Comparison of ENCODE assay signal across 18 mouse cellular contexts in genomic region chr4:141578833-141579232, GRCm38 (mm10). TPM values are rescaled to one million over a fixed set of nuclear protein-coding genes. Genes with fewer than 3 reads are reported as not detected.
DNase-seq lines count a peak whose midpoint lies in the region; ATAC-seq and TF ChIP-seq lines count a peak whose summit lies in the region.
"Had no signal": no experiment of that assay in that cellular context is flagged by ENCODE, and none has a peak within 500 bp of the region (broad histone marks: within the 10 kb centered on the region; RNA-seq: fewer than 3 reads in every experiment).

No protein-coding gene starts in this region.

- DNase-seq in heart, adult 2 months = no peak
- peak; percentile 21 for DNase-seq in MEL-GATA-1-ER (ENCODE audit: extremely low read depth, low read depth)
- no peak for DNase-seq in liver, embryonic 11.5 days (ENCODE audit: low spot score)
- DNase-seq in midbrain, postnatal 0 days (ENCODE audit: low spot score) = no peak
- DNase-seq in right cerebral cortex, postnatal 36 days (ENCODE audit: low spot score in 2 of 2) = no peak
- DNase-seq: cerebellum, adult 11 months; gastrocnemius, postnatal 14 days; kidney, adult 9 months; right cerebral cortex, postnatal 14 days; thymus, postnatal 14 days had no signal

- H3K4me2 ChIP-seq in heart, embryonic 11.5 days = no peak overlapping the region
- no peak overlapping the region for H3K4me2 ChIP-seq in liver, embryonic 11.5 days
- H3K4me2 ChIP-seq in stomach, embryonic 14.5 days (replicated peaks; ENCODE audit: low read depth, low read length) = no peak overlapping the region
- H3K4me2 ChIP-seq in midbrain, postnatal 0 days (ENCODE audit: low read depth, low read length, poor library complexity, severe bottlenecking) = no peak overlapping the region
- no peak overlapping the region for H3K4me2 ChIP-seq in hindbrain, embryonic 12.5 days (replicated peaks)
- H3K4me2 ChIP-seq: hindbrain, embryonic 15.5 days; limb, embryonic 15.5 days had no signal

- H3K9ac ChIP-seq in heart, embryonic 11.5 days (ENCODE audit: low read depth, low read length) = no peak overlapping the region
- no peak overlapping the region for H3K9ac ChIP-seq in heart, adult 2 months (ENCODE audit: low read depth, low read length)
- no peak overlapping the region for H3K9ac ChIP-seq in liver, embryonic 11.5 days (ENCODE audit: low read depth, low read length)
- H3K9ac ChIP-seq in stomach, embryonic 14.5 days (replicated peaks; ENCODE audit: low read depth, low read length) = no peak overlapping the region
- H3K9ac ChIP-seq in midbrain, postnatal 0 days (replicated peaks; ENCODE audit: low read length, poor library complexity, severe bottlenecking) = no peak overlapping the region
- no peak overlapping the region for H3K9ac ChIP-seq in hindbrain, embryonic 12.5 days
- H3K9ac ChIP-seq: hindbrain, embryonic 15.5 days; limb, embryonic 15.5 days had no signal

- 0 out of 2 replicates have a peak overlapping the region, but pooled peaks have one; percentile 35 for H3K27ac ChIP-seq in heart, embryonic 11.5 days (ENCODE audit: low read depth, low read length)
- H3K27ac ChIP-seq in heart, adult 2 months = no peak overlapping the region
- no peak overlapping the region for H3K27ac ChIP-seq in liver, embryonic 11.5 days (ENCODE audit: low read depth, low read length)
- peak overlapping the region; percentile 33; the same call in 1 of the 2 replicates for H3K27ac ChIP-seq in stomach, embryonic 14.5 days (ENCODE audit: low read length)
- H3K27ac ChIP-seq in midbrain, postnatal 0 days (ENCODE audit: low read depth, low read length) = no peak overlapping the region
- no peak overlapping the region for H3K27ac ChIP-seq in hindbrain, embryonic 12.5 days
- H3K27ac ChIP-seq: hindbrain, embryonic 15.5 days; layer of hippocampus, adult 2 months; limb, embryonic 15.5 days had no signal

- H3K27me3 ChIP-seq in heart, embryonic 11.5 days (ENCODE audit: control insufficient read depth, insufficient read depth, low read length) = no peaks in the 10 kb centered on the region
- no peaks in the 10 kb centered on the region for H3K27me3 ChIP-seq in heart, adult 2 months (ENCODE audit: control insufficient read depth, insufficient read depth, low read length)
- H3K27me3 ChIP-seq in liver, embryonic 11.5 days (replicated peaks; ENCODE audit: control insufficient read depth, insufficient read depth, low read length) = no peaks in the 10 kb centered on the region
- no peaks in the 10 kb centered on the region for H3K27me3 ChIP-seq in stomach, embryonic 14.5 days (ENCODE audit: control insufficient read depth, insufficient read depth, low read length)
- H3K27me3 ChIP-seq in midbrain, postnatal 0 days (ENCODE audit: insufficient read depth, low read length) = no peaks in the 10 kb centered on the region
- H3K27me3 ChIP-seq in hindbrain, embryonic 12.5 days = no peaks in the 10 kb centered on the region
- H3K27me3 ChIP-seq: hindbrain, embryonic 15.5 days; limb, embryonic 15.5 days had no signal

- ATAC-seq in heart, embryonic 11.5 days (replicated peaks; ENCODE audit: insufficient number of reproducible peaks, low FRiP score, low TSS enrichment) = no peak
- ATAC-seq in liver, embryonic 11.5 days (replicated peaks; ENCODE audit: low FRiP score) = peak; percentile 59
- ATAC-seq in stomach, embryonic 14.5 days (ENCODE audit: insufficient number of reproducible peaks, insufficient read depth, low FRiP score, low read depth) = peak; percentile 69
- no peak for ATAC-seq in midbrain, postnatal 0 days (ENCODE audit: low FRiP score)
- ATAC-seq in hindbrain, embryonic 12.5 days (ENCODE audit: low FRiP score) = no peak
- ATAC-seq: forebrain, embryonic 14.5 days had no signal

- no peaks in the 10 kb centered on the region for H3K79me2 ChIP-seq in heart, adult 2 months (replicated peaks; ENCODE audit: control insufficient read depth, insufficient read depth, low read length)

- H3K36me3 ChIP-seq in heart, embryonic 11.5 days (ENCODE audit: control insufficient read depth, insufficient read depth, low read length) = peaks cover 35% of the 10 kb centered on the region
- H3K36me3 ChIP-seq in heart, adult 2 months (ENCODE audit: control insufficient read depth, insufficient read depth, low read length) = peaks cover 3% of the 10 kb centered on the region
- H3K36me3 ChIP-seq in liver, embryonic 11.5 days (ENCODE audit: control insufficient read depth, insufficient read depth, low read length) = peaks cover 3% of the 10 kb centered on the region; the same call in 1 of the 2 replicates
- peaks cover 44% of the 10 kb centered on the region for H3K36me3 ChIP-seq in stomach, embryonic 14.5 days (ENCODE audit: control insufficient read depth, insufficient read depth, low read length)
- H3K36me3 ChIP-seq in midbrain, postnatal 0 days (ENCODE audit: insufficient read depth, low read length) = peaks cover 14% of the 10 kb centered on the region; the same call in 1 of the 2 replicates
- peaks cover 20% of the 10 kb centered on the region; the same call in 1 of the 2 replicates for H3K36me3 ChIP-seq in hindbrain, embryonic 12.5 days

- WGBS in heart, embryonic 11.5 days (ENCODE audit: insufficient replicate concordance) = 31% methylated on average over 3 of the region's 3 CpGs
- 35% methylated on average over 3 of the region's 3 CpGs for WGBS in heart, adult 2 months
- WGBS in liver, embryonic 11.5 days = 19% methylated on average over 3 of the region's 3 CpGs
- 38% methylated on average over 3 of the region's 3 CpGs for WGBS in stomach, embryonic 14.5 days
- WGBS in midbrain, postnatal 0 days = 79% methylated on average over 3 of the region's 3 CpGs
- WGBS in hindbrain, embryonic 12.5 days = 87% methylated on average over 3 of the region's 3 CpGs

- TF ChIP-seq EP300 in heart, adult 2 months (IDR thresholded peaks at IDR 0.05; ENCODE audit: insufficient read depth, low read depth, low read length) = no peak

- intact Hi-C loops in heart, adult 2 months (cut with DNase I) = no loop called here

- no peak overlapping the region for H3K4me3 ChIP-seq in heart, embryonic 11.5 days (ENCODE audit: low read depth, low read length)
- H3K4me3 ChIP-seq in heart, adult 2 months = no peak overlapping the region
- H3K4me3 ChIP-seq in liver, embryonic 11.5 days (ENCODE audit: low read depth, low read length) = no peak overlapping the region
- H3K4me3 ChIP-seq in stomach, embryonic 14.5 days (ENCODE audit: low read depth, low read length) = no peak overlapping the region
- no peak overlapping the region for H3K4me3 ChIP-seq in midbrain, postnatal 0 days (ENCODE audit: low read depth, low read length)
- no peak overlapping the region for H3K4me3 ChIP-seq in hindbrain, embryonic 12.5 days
- H3K4me3 ChIP-seq: hindbrain, embryonic 15.5 days; layer of hippocampus, adult 2 months; limb, embryonic 15.5 days had no signal

- no peak for TF ChIP-seq CTCF in heart, adult 2 months (IDR thresholded peaks at IDR 0.05)
- TF ChIP-seq CTCF in midbrain, postnatal 0 days (IDR thresholded peaks at IDR 0.05) = no peak

- H3K4me1 ChIP-seq in heart, embryonic 11.5 days (ENCODE audit: control insufficient read depth, insufficient read depth, low read length) = peaks cover 4% of the 10 kb centered on the region; the same call in 1 of the 2 replicates
- peaks cover 3% of the 10 kb centered on the region for H3K4me1 ChIP-seq in heart, adult 2 months (ENCODE audit: control insufficient read depth, insufficient read depth, low read length)
- no peaks in the 10 kb centered on the region for H3K4me1 ChIP-seq in liver, embryonic 11.5 days (replicated peaks; ENCODE audit: control insufficient read depth, insufficient read depth, low read length)
- 0 out of 2 replicates have a peak, but pooled peaks cover under 1% of the 10 kb centered on the region for H3K4me1 ChIP-seq in stomach, embryonic 14.5 days (ENCODE audit: control insufficient read depth, insufficient read depth, low read length)
- no peaks in the 10 kb centered on the region for H3K4me1 ChIP-seq in midbrain, postnatal 0 days (ENCODE audit: insufficient read depth, low read length)
- H3K4me1 ChIP-seq in hindbrain, embryonic 12.5 days = no peaks in the 10 kb centered on the region
- H3K4me1 ChIP-seq: hindbrain, embryonic 15.5 days had no signal

- no peak for TF ChIP-seq POLR2A in heart, adult 2 months (IDR thresholded peaks at IDR 0.05; ENCODE audit: insufficient read depth, low read depth, low read length)

- no peaks in the 10 kb centered on the region for H3K9me3 ChIP-seq in heart, embryonic 11.5 days (replicated peaks; ENCODE audit: control insufficient read depth, low read length)
- no peaks in the 10 kb centered on the region for H3K9me3 ChIP-seq in liver, embryonic 11.5 days (ENCODE audit: control insufficient read depth, low read length)
- H3K9me3 ChIP-seq in stomach, embryonic 14.5 days (ENCODE audit: control insufficient read depth, low read depth, low read length) = no peaks in the 10 kb centered on the region
- no peaks in the 10 kb centered on the region for H3K9me3 ChIP-seq in midbrain, postnatal 0 days (ENCODE audit: low read length)
- no peaks in the 10 kb centered on the region for H3K9me3 ChIP-seq in hindbrain, embryonic 12.5 days (replicated peaks)
- H3K9me3 ChIP-seq: hindbrain, embryonic 15.5 days; limb, embryonic 15.5 days had no signal

RNA-seq across cellular contexts. Expression of gene Fblim1, which starts 27.1 kb away (rescaled TPM):
- 53.9 and 64.0 TPM in 2 replicates for polyA plus RNA-seq in heart, embryonic 11.5 days (2014; fragmentation: Nextera tagmentation; extraction: Ambion mirVana)
- 100 to 1,000 TPM; 236 to 263 TPM for total RNA-seq in heart, adult 2 months (2021)
- 297 and 303 TPM in 2 replicates for polyA plus RNA-seq in heart, adult 2 months (2012; rRNA removed)
- polyA plus RNA-seq in liver, embryonic 11.5 days (2014; fragmentation: Nextera tagmentation; extraction: Ambion mirVana) = 15.4 and 17.0 TPM in 2 replicates
- 94.9 and 98.0 TPM in 2 replicates for polyA plus RNA-seq in stomach, embryonic 14.5 days (2014; fragmentation: Nextera tagmentation; extraction: Ambion mirVana)
- total RNA-seq in midbrain, postnatal 0 days (2014; rRNA removed) = 24.0 and 26.2 TPM in 2 replicates
- 23.1 and 24.1 TPM in 2 replicates for polyA plus RNA-seq in midbrain, postnatal 0 days (2015; fragmentation: Nextera tagmentation; extraction: Ambion mirVana)
- polyA plus RNA-seq in hindbrain, embryonic 12.5 days (2016; fragmentation: Nextera tagmentation; extraction: Ambion mirVana) = 49.1 and 57.9 TPM in 2 replicates

RNA-seq across cellular contexts. Expression of gene Tmem82, which starts 39.6 kb away (rescaled TPM):
- polyA plus RNA-seq in heart, embryonic 11.5 days (2014; fragmentation: Nextera tagmentation; extraction: Ambion mirVana) = 0.17 and 0.30 TPM in 2 replicates
- total RNA-seq in heart, adult 2 months (2021) = 10 to 100 TPM; 16.5 to 20.2 TPM
- polyA plus RNA-seq in heart, adult 2 months (2012; rRNA removed) = 35.5 and 36.6 TPM in 2 replicates
- polyA plus RNA-seq in liver, embryonic 11.5 days (2014; fragmentation: Nextera tagmentation; extraction: Ambion mirVana) = 3.3 and 3.7 TPM in 2 replicates
- polyA plus RNA-seq in stomach, embryonic 14.5 days (2014; fragmentation: Nextera tagmentation; extraction: Ambion mirVana) = 0.29 and 0.32 TPM in 2 replicates
- total RNA-seq in midbrain, postnatal 0 days (2014; rRNA removed) = 0.33 and 1.4 TPM in 2 replicates
- 0.68 and 0.85 TPM in 2 replicates for polyA plus RNA-seq in midbrain, postnatal 0 days (2015; fragmentation: Nextera tagmentation; extraction: Ambion mirVana)
- polyA plus RNA-seq in hindbrain, embryonic 12.5 days (2016; fragmentation: Nextera tagmentation; extraction: Ambion mirVana) = 0.29 and 0.50 TPM in 2 replicates
- total RNA-seq: neutrophil, adult 5-6 weeks had no signal
- polyA plus RNA-seq: forebrain, embryonic 14.5 days had no signal

RNA-seq across cellular contexts. Expression of gene Spen, which starts 40.4 kb away (rescaled TPM):
- polyA plus RNA-seq in heart, embryonic 11.5 days (2014; fragmentation: Nextera tagmentation; extraction: Ambion mirVana) = 7.5 TPM in 2 replicates
- total RNA-seq in heart, adult 2 months (2021) = 10 to 100 TPM; 28.0 to 28.9 TPM
- polyA plus RNA-seq in heart, adult 2 months (2012; rRNA removed) = 10.7 and 11.5 TPM in 2 replicates
- 9.1 and 10.4 TPM in 2 replicates for polyA plus RNA-seq in liver, embryonic 11.5 days (2014; fragmentation: Nextera tagmentation; extraction: Ambion mirVana)
- 16.2 and 16.9 TPM in 2 replicates for polyA plus RNA-seq in stomach, embryonic 14.5 days (2014; fragmentation: Nextera tagmentation; extraction: Ambion mirVana)
- 20.0 and 23.2 TPM in 2 replicates for total RNA-seq in midbrain, postnatal 0 days (2014; rRNA removed)
- 8.6 and 13.6 TPM in 2 replicates for polyA plus RNA-seq in midbrain, postnatal 0 days (2015; fragmentation: Nextera tagmentation; extraction: Ambion mirVana)
- 21.7 and 23.7 TPM in 2 replicates for polyA plus RNA-seq in hindbrain, embryonic 12.5 days (2016; fragmentation: Nextera tagmentation; extraction: Ambion mirVana)

RNA-seq across cellular contexts. Expression of gene Slc25a34, which starts 44.8 kb away (rescaled TPM):
- not detected in 2 replicates for polyA plus RNA-seq in heart, embryonic 11.5 days (2014; fragmentation: Nextera tagmentation; extraction: Ambion mirVana)
- total RNA-seq in heart, adult 2 months (2021) = 100 to 1,000 TPM; 118 to 132 TPM
- 183 and 258 TPM in 2 replicates for polyA plus RNA-seq in heart, adult 2 months (2012; rRNA removed)
- polyA plus RNA-seq in liver, embryonic 11.5 days (2014; fragmentation: Nextera tagmentation; extraction: Ambion mirVana) = not detected in 2 replicates
- not detected in 2 replicates for polyA plus RNA-seq in stomach, embryonic 14.5 days (2014; fragmentation: Nextera tagmentation; extraction: Ambion mirVana)
- 7.4 and 10.6 TPM in 2 replicates for total RNA-seq in midbrain, postnatal 0 days (2014; rRNA removed)
- polyA plus RNA-seq in midbrain, postnatal 0 days (2015; fragmentation: Nextera tagmentation; extraction: Ambion mirVana) = 2.0 and 2.1 TPM in 2 replicates
- not detected in 2 replicates for polyA plus RNA-seq in hindbrain, embryonic 12.5 days (2016; fragmentation: Nextera tagmentation; extraction: Ambion mirVana)
- polyA plus RNA-seq: forebrain, embryonic 14.5 days had no signal

Comparison
In these comparisons a context has a peak if more than half of its experiments do, and no peak if none do; other contexts are left out.
1. H3K27ac ChIP-seq: peak in heart, embryonic 11.5 days (single experiment) and stomach, embryonic 14.5 days (single experiment); none in heart, adult 2 months (single experiment), liver, embryonic 11.5 days (single experiment), midbrain, postnatal 0 days (single experiment) and hindbrain, embryonic 12.5 days (single experiment).
2. ATAC-seq: peak in liver, embryonic 11.5 days (single experiment) and stomach, embryonic 14.5 days (single experiment); none in heart, embryonic 11.5 days (single experiment), midbrain, postnatal 0 days (single experiment) and hindbrain, embryonic 12.5 days (single experiment).